Mouse (Mus musculus) WW6 (cell line): ENCODE results near the gene 4930404N11Rik.

ENCODE experiments used
- DNase-seq: peaks from one replicate; pipeline ENCODE4 v3.0.0-alpha.2; 2013; ENCODE audit warnings: low read depth, low spot score

The 4930404N11Rik gene

DNA sequence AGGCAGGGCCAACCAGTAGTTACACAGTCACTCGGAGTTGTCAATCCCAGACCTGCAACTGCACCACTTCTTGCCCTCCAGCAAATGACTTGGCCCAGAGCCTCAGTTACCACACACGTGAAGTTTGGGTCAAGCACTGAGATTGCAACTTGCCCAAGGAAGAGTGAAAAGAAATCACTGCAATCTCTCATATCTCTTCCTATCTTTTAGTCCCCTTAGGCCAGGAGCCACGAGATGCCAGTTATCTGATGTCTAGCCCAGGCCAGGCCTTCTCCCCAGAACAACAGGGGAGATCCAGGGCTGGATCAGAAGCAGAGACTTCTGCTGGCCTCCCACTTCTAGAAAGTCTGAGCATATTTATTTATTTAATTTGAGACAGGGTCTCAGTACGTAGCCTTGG lies 10.1 kb downstream of the 4930404N11Rik start:
- no peak for DNase-seq

DNA sequence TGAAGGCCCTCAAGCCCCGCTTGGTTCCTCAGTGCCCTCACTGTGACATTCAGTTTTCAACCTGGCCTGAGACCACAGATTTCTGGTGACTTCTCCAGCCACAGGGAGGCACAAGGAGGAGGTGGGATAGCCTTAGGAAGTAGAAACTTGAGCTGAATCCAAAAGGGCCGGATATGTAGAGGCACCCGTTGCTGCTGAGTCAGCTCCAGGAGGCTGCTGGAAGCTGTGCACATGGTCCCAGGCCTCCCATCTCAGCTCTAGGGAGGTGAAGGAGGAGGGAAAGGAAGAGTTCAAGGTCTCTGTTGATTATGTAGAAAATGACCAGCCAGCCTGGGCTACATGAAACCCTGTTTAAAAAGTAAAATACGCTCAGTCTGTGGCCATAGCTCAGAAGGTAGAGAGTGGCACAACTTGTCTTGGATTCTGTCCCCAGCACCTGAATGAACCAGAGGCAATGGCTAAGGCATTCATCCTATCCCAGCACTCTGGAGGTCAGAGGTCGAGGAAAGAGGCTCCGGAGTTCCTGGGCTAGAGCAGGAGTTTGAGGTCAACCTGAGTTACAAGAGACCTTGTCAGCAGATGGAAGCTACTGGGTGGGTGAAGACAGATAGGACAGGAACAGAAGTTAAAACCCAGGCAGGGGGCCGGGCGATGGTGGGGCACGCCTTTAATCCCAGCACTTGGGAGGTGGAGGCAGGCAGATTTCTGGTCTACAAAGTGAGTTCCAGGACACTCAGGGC lies 10.7 kb downstream of the 4930404N11Rik start:
- no peak for DNase-seq

- DNase-seq, result no peak
These were observed 13.8 kb downstream of the 4930404N11Rik start for GRCm38 (mm10) chr10:81351678-81352291.

- peak; percentile 98 for DNase-seq
These were observed 15.1 kb downstream of the 4930404N11Rik start, which contains the start of gene Hmg20b for GRCm38 (mm10) chr10:81350351-81351063. TSS of gene Hmg20b (minus strand) at chr10:81350480.

GRCm38 (mm10) chr10:81349961-81350350 lies 15.7 kb downstream of the 4930404N11Rik start:
- DNase-seq, result no peak

GRCm38 (mm10) chr10:81349146-81349545 lies 16.5 kb downstream of the 4930404N11Rik start:
- peak; percentile 57 for DNase-seq

DNA sequence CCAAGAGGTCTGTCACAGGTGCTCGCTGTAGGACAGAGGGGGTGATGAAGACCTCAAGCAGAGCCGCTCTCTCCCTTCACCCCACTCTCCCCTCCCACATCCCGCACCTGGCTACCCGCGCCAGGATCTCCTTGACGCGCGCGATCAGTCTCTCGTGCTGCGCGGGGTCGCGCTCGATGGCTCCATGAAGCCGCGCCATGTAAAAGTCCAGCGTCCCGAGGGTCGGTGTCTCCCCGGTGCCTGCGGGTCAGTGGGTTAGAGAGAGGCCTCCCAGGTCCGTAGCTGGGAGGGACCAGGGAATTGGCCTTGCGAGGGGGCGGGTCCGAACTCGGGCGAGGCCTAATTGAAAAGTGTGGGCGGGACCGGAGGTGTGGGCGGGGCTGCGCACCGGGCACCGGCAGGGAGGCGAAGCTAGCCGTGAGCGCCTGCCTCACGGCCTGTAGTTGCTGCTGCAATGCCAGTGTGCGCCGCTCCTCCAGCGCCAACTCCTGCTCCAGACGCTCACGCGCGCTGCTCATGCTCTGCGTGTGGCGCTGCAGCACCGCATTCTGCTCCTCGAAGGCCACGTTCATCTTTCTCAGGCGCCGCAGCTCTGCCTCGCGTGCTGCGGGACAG lies 19.1 kb downstream of the 4930404N11Rik start:
- DNase-seq, result peak; percentile 54

DNA sequence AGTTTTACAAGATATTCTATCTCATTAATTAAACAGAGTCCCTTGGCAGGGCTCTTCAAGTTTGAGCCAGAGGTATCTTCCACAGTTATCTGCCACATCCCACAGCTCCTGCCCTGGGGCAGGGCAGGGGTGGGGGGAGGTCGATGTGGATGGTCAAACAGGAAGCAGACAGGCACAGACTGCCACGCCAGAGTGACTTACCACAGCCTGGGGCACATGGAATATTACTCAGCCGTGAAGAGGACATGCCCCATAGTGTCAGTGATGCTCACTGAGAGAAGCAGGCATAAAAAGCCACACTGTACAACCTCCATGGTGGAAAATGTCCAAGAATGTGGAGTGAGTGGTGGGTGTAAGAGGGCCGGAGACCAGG lies 20.5 kb downstream of the 4930404N11Rik start:
- DNase-seq, result no peak

DNA sequence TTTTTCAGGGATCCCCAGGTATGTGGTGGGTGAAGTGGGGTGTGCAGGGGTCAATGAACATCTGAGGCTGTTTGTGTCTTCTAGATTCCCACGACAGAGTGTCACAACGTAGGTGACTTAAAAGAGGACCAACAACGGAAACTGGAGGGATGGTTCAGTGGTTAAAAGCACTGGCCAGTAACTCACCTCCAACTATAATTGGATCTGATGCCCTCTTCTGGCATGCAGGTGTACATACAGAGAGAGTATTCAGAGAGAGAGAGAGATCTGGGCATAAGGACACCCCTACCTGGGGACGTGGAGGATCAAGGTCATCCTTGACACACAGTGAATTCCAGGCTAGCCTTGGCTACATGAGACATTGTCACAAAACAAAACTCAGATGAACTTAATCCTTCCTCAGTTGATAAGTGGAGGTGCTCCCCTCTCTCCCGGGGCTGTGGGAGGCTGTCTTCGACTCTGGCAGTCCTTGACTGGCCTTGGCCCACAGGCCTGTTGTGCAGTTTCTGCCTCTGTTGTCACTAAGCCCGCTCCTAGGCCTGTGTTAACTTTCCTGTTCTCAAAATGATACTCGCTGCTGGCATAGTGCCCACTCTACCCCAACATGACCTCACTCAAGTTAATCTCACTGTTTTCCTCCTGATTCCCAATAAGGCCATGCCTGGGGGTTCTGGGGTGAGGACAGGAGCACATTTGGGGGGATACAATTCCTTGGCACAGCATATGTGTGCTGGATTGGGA lies 21.0 kb downstream of the 4930404N11Rik start:
- DNase-seq, result no peak

DNA sequence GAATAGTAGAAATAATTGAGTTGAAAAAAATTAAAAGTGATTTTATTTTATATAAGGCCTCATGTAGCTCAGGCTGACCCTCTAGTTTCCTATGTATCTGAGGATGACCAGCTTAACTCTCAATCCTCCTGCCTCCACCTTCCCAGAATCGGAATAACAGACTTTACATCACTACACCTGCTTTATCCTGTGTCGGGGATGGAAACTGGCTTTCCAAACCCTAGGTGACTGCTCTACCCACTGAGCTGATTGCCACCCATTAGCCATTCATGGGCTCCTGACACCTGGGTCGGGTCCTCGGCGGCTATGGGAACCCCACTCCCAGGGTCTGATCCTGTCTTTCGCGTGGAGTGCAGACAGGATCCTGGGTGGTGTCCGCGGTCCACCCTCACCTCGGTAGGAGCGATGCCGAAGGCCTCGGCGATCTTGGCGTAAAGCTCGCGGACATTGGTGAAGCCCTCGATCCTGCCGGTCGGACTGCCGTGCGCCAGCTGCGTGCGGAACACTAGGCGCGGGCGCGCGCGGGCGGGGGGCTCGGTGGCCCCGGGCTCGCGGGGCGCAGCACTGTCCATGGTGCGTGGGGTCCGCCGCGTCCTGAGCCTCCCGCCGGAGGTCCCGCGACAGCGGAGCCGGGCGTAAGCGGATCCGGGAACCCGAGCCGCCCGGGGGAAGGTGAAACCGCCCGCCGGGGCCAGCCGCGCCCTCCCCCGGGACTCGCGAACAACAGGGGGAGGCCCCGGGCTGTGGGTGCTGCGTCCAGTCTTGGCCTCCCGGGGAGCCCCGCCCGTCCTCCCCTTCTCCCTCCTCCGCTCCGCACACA lies 22.7 kb downstream of the 4930404N11Rik start, which contains the start of gene Gipc3:
Gipc3 (minus strand) TSS at position 581 of the 820 bp plus-strand sequence.
- no peak for DNase-seq

- DNase-seq, result no peak
These were observed 24.2 kb downstream of the 4930404N11Rik start for GRCm38 (mm10) chr10:81341333-81341949.

DNA sequence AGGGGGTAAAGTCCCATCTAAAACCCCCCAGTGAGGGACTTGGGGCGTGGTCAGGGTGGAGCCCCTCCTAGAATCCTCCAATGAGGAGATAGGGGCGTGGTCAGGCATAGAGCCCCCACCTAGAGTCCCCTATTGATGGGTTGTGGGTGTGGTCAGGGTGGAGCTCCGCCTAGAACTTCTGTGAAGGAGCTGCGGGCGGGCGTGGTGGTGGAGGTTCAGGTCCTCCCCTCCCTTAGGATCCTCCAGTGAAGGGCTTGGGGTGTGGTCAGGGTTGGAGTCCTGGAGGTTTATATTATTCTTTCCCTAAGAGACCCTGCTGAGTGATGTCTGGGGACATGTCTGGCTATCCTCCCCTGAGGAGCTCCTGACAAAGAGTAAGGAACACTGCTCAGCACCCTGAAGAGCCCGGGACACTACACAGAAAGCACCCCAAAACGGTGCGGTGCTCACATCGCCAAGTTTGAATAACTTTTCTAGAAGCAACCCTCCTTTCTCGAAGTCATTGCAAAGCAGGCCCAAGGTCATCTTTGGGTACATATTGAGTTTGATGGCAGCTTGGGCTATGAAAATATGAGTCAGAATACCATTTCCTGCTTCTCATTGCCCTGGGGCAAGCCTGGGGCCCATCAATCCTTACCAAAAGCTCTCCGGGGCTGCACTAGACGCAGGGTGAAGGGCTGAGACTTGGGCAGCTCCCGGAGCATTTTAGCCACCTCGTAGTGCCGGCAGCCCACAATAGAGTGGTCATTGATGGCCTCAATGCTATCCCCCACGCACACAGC lies 24.9 kb downstream of the 4930404N11Rik start:
- no peak for DNase-seq

DNA sequence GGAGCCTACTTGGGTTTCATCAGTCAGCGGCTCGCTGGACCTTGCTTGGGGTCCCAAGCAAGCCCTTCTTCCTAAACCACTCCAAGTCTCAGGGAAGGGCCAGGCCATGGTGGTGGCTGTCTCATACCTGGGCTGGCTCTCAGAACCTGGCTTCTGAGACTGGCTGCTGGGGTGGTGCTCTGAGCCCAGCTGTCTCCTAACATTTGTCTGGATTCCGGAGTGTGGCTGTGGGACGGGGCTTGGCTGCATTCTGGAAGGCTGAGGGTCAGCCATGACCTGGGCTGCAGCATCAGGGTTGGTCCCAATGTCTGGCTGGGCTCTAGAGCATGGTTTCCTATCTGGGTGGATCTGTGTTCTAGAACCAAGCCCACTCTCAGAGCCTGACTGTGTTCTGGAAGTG lies 29.1 kb downstream of the 4930404N11Rik start:
- DNase-seq, result no peak

GRCm38 (mm10) chr10:81335393-81336340 lies 29.9 kb downstream of the 4930404N11Rik start:
- no peak for DNase-seq

DNA sequence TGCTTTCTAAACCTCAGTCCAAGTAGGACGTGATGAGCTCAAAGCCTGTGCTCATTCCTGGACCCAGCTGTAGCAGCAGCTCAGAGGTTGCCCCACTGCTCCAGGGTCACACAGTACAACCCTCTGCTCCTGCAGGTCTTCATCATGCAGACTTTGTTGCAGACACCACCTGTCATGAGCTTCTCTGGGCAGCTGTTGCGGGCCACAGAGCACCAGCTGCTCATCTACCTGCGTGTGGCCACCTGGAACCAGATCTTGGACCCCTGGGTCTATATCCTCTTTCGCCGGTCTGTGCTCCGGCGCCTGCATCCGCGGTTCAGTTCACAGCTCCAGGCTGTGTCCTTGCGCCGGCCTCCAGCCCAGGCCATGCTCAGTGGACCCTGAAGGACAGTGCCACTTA lies 31.3 kb downstream of the 4930404N11Rik start:
- DNase-seq, result no peak

DNA sequence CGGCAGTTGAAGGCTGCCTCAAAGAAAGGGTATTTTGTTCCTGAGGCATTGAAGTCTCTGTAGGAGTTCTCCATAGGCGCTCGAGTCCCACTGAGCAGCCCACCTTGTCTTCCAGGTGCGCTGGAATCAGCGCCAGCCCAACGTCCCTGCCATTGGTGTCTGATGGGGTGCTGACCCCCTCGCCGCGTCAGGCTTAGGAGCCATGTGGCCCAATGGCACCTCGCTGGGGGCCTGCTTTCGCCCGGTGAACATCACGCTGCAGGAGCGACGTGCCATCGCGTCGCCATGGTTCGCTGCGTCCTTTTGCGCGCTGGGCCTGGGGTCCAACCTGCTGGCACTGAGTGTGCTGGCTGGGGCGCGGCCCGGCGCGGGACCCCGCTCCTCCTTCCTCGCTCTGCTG lies 33.3 kb downstream of the 4930404N11Rik start:
- no peak for DNase-seq

GRCm38 (mm10) chr10:81330007-81330406 lies 35.6 kb downstream of the 4930404N11Rik start:
- DNase-seq, result no peak
